Comparison of ENCODE assay signal across 9 mouse cellular contexts in genomic region chr4:46498976-46499375, GRCm38 (mm10). TPM values are rescaled to one million over a fixed set of nuclear protein-coding genes. Genes with fewer than 3 reads are reported as not detected.
DNase-seq lines count a peak whose midpoint lies in the region; ATAC-seq and TF ChIP-seq lines count a peak whose summit lies in the region.
"Had no signal": no experiment of that assay in that cellular context is flagged by ENCODE, and none has a peak within 500 bp of the region (broad histone marks: within the 10 kb centered on the region; RNA-seq: fewer than 3 reads in every experiment).

No protein-coding gene starts in this region.

- ATAC-seq in forebrain, embryonic 14.5 days = no peak
- ATAC-seq in forebrain, embryonic 15.5 days (replicated peaks) = no peak
- ATAC-seq in liver, embryonic 11.5 days (replicated peaks; ENCODE audit: low FRiP score) = no peak
- no peak; the same call in 1 of the 2 replicates for ATAC-seq in embryonic facial prominence, embryonic 14.5 days (ENCODE audit: low read depth)
- ATAC-seq in midbrain, postnatal 0 days (ENCODE audit: low FRiP score) = no peak
- ATAC-seq in inflammation-experienced regulatory T-cells, adult 6 months = no peak

- H3K9ac ChIP-seq in forebrain, embryonic 14.5 days (ENCODE audit: low read length) = no peak overlapping the region
- H3K9ac ChIP-seq in forebrain, embryonic 15.5 days (replicated peaks) = no peak overlapping the region
- no peak overlapping the region for H3K9ac ChIP-seq in liver, embryonic 11.5 days (ENCODE audit: low read depth, low read length)
- no peak overlapping the region for H3K9ac ChIP-seq in embryonic facial prominence, embryonic 14.5 days (ENCODE audit: low read depth, low read length)
- no peak overlapping the region for H3K9ac ChIP-seq in midbrain, postnatal 0 days (replicated peaks; ENCODE audit: low read length, poor library complexity, severe bottlenecking)
- H3K9ac ChIP-seq: limb, embryonic 12.5 days had no signal

- no peaks in the 10 kb centered on the region for H3K4me1 ChIP-seq in forebrain, embryonic 14.5 days (ENCODE audit: control insufficient read depth, insufficient read depth, low read length)
- no peaks in the 10 kb centered on the region for H3K4me1 ChIP-seq in forebrain, embryonic 15.5 days
- peaks cover 8% of the 10 kb centered on the region for H3K4me1 ChIP-seq in liver, embryonic 11.5 days (replicated peaks; ENCODE audit: control insufficient read depth, insufficient read depth, low read length)
- H3K4me1 ChIP-seq in embryonic facial prominence, embryonic 14.5 days (ENCODE audit: control insufficient read depth, insufficient read depth, low read length) = no peaks in the 10 kb centered on the region
- no peaks in the 10 kb centered on the region for H3K4me1 ChIP-seq in midbrain, postnatal 0 days (ENCODE audit: insufficient read depth, low read length)
- H3K4me1 ChIP-seq: limb, embryonic 12.5 days had no signal

- peak; percentile 85 for TF ChIP-seq CTCF in midbrain, postnatal 0 days (IDR thresholded peaks at IDR 0.05)

- H3K36me3 ChIP-seq in forebrain, embryonic 14.5 days (ENCODE audit: control insufficient read depth, insufficient read depth, low read length) = peaks cover 66% of the 10 kb centered on the region
- peaks cover 30% of the 10 kb centered on the region for H3K36me3 ChIP-seq in forebrain, embryonic 15.5 days
- peaks cover 33% of the 10 kb centered on the region for H3K36me3 ChIP-seq in liver, embryonic 11.5 days (ENCODE audit: control insufficient read depth, insufficient read depth, low read length)
- peaks cover 85% of the 10 kb centered on the region for H3K36me3 ChIP-seq in embryonic facial prominence, embryonic 14.5 days (ENCODE audit: control insufficient read depth, insufficient read depth, low read length)
- peaks cover 30% of the 10 kb centered on the region for H3K36me3 ChIP-seq in midbrain, postnatal 0 days (ENCODE audit: insufficient read depth, low read length)

- H3K9me3 ChIP-seq in forebrain, embryonic 14.5 days (replicated peaks; ENCODE audit: control insufficient read depth, low read length) = no peaks in the 10 kb centered on the region
- no peaks in the 10 kb centered on the region for H3K9me3 ChIP-seq in forebrain, embryonic 15.5 days
- H3K9me3 ChIP-seq in liver, embryonic 11.5 days (ENCODE audit: control insufficient read depth, low read length) = no peaks in the 10 kb centered on the region
- H3K9me3 ChIP-seq in embryonic facial prominence, embryonic 14.5 days (ENCODE audit: control insufficient read depth, low read length) = no peaks in the 10 kb centered on the region
- no peaks in the 10 kb centered on the region for H3K9me3 ChIP-seq in midbrain, postnatal 0 days (ENCODE audit: low read length)
- H3K9me3 ChIP-seq: limb, embryonic 12.5 days had no signal

- H3K4me3 ChIP-seq in forebrain, embryonic 14.5 days (ENCODE audit: low read depth, low read length) = no peak overlapping the region
- H3K4me3 ChIP-seq in forebrain, embryonic 15.5 days = no peak overlapping the region
- no peak overlapping the region for H3K4me3 ChIP-seq in liver, embryonic 11.5 days (ENCODE audit: low read depth, low read length)
- H3K4me3 ChIP-seq in embryonic facial prominence, embryonic 14.5 days (ENCODE audit: low read depth, low read length) = no peak overlapping the region
- H3K4me3 ChIP-seq in midbrain, postnatal 0 days (ENCODE audit: low read depth, low read length) = no peak overlapping the region
- H3K4me3 ChIP-seq: limb, embryonic 12.5 days had no signal

- peak; percentile 56 for DNase-seq in forebrain, embryonic 14.5 days (ENCODE audit: low spot score)
- DNase-seq in liver (peak; percentile 63), adipocyte (ENCODE audit: low spot score) (peak; percentile 37)
- DNase-seq in liver, embryonic 11.5 days (ENCODE audit: low spot score) = no peak
- DNase-seq in embryonic facial prominence, embryonic 14.5 days (ENCODE audit: low spot score) = peak; percentile 24
- DNase-seq in midbrain, postnatal 0 days (ENCODE audit: low spot score) = peak; percentile 54

- no peak overlapping the region for H3K4me2 ChIP-seq in forebrain, embryonic 14.5 days (ENCODE audit: low read length)
- H3K4me2 ChIP-seq in forebrain, embryonic 15.5 days (replicated peaks) = no peak overlapping the region
- no peak overlapping the region for H3K4me2 ChIP-seq in liver, embryonic 11.5 days
- no peak overlapping the region for H3K4me2 ChIP-seq in embryonic facial prominence, embryonic 14.5 days (ENCODE audit: low read depth, low read length)
- no peak overlapping the region for H3K4me2 ChIP-seq in midbrain, postnatal 0 days (ENCODE audit: low read depth, low read length, poor library complexity, severe bottlenecking)
- H3K4me2 ChIP-seq: limb, embryonic 12.5 days had no signal

- H3K27ac ChIP-seq in forebrain, embryonic 14.5 days (ENCODE audit: low read depth, low read length) = no peak overlapping the region
- H3K27ac ChIP-seq in forebrain, embryonic 15.5 days (replicated peaks) = no peak overlapping the region
- H3K27ac ChIP-seq in liver, embryonic 11.5 days (ENCODE audit: low read depth, low read length) = no peak overlapping the region
- no peak overlapping the region for H3K27ac ChIP-seq in embryonic facial prominence, embryonic 14.5 days (replicated peaks; ENCODE audit: low read depth, low read length)
- H3K27ac ChIP-seq in midbrain, postnatal 0 days (ENCODE audit: low read depth, low read length) = no peak overlapping the region
- H3K27ac ChIP-seq: limb, embryonic 12.5 days had no signal

- WGBS in forebrain, embryonic 14.5 days = 12% methylated on average over 4 of the region's 4 CpGs
- 8% methylated on average over 4 of the region's 4 CpGs for WGBS in forebrain, embryonic 15.5 days
- 16% methylated on average over 4 of the region's 4 CpGs for WGBS in liver, embryonic 11.5 days
- 15% methylated on average over 4 of the region's 4 CpGs for WGBS in embryonic facial prominence, embryonic 14.5 days
- WGBS in midbrain, postnatal 0 days = 11% methylated on average over 4 of the region's 4 CpGs

- H3K27me3 ChIP-seq in forebrain, embryonic 14.5 days (replicated peaks; ENCODE audit: control insufficient read depth, insufficient read depth, low read length) = no peaks in the 10 kb centered on the region
- no peaks in the 10 kb centered on the region for H3K27me3 ChIP-seq in forebrain, embryonic 15.5 days
- no peaks in the 10 kb centered on the region for H3K27me3 ChIP-seq in liver, embryonic 11.5 days (replicated peaks; ENCODE audit: control insufficient read depth, insufficient read depth, low read length)
- H3K27me3 ChIP-seq in embryonic facial prominence, embryonic 14.5 days (replicated peaks; ENCODE audit: control insufficient read depth, insufficient read depth, low read length) = no peaks in the 10 kb centered on the region
- no peaks in the 10 kb centered on the region for H3K27me3 ChIP-seq in midbrain, postnatal 0 days (ENCODE audit: insufficient read depth, low read length)
- H3K27me3 ChIP-seq: limb, embryonic 12.5 days had no signal

RNA-seq across cellular contexts. Expression of gene Nans, which starts 9.9 kb away (rescaled TPM):
- 77.5 and 81.8 TPM in 2 replicates for polyA plus RNA-seq in forebrain, embryonic 14.5 days (2014; fragmentation: Nextera tagmentation; extraction: Ambion mirVana)
- polyA plus RNA-seq in forebrain, embryonic 15.5 days (2015; fragmentation: Nextera tagmentation; extraction: Ambion mirVana) = 78.5 and 84.2 TPM in 2 replicates
- polyA plus RNA-seq in liver, embryonic 11.5 days (2014; fragmentation: Nextera tagmentation; extraction: Ambion mirVana) = 108 and 109 TPM in 2 replicates
- 75.3 and 79.9 TPM in 2 replicates for polyA plus RNA-seq in embryonic facial prominence, embryonic 14.5 days (2014; fragmentation: Nextera tagmentation; extraction: Ambion mirVana)
- 92.0 and 94.5 TPM in 2 replicates for total RNA-seq in midbrain, postnatal 0 days (2014; rRNA removed)
- polyA plus RNA-seq in midbrain, postnatal 0 days (2015; fragmentation: Nextera tagmentation; extraction: Ambion mirVana) = 56.9 and 59.6 TPM in 2 replicates
- 10 to 100 TPM; 63.1 to 97.7 (median 70.1) TPM for polyA plus RNA-seq in inflammation-experienced regulatory T-cells, adult 6 months (2017; shearing (Covaris generic))

RNA-seq across cellular contexts. Expression of gene Trim14, which starts 37.0 kb away (rescaled TPM):
- 1.0 and 1.6 TPM in 2 replicates for polyA plus RNA-seq in forebrain, embryonic 14.5 days (2014; fragmentation: Nextera tagmentation; extraction: Ambion mirVana)
- polyA plus RNA-seq in forebrain, embryonic 15.5 days (2015; fragmentation: Nextera tagmentation; extraction: Ambion mirVana) = 0.48 and 1.2 TPM in 2 replicates
- polyA plus RNA-seq in liver, embryonic 11.5 days (2014; fragmentation: Nextera tagmentation; extraction: Ambion mirVana) = 13.9 and 15.6 TPM in 2 replicates
- 2.9 and 4.0 TPM in 2 replicates for polyA plus RNA-seq in embryonic facial prominence, embryonic 14.5 days (2014; fragmentation: Nextera tagmentation; extraction: Ambion mirVana)
- 0.47 and 1.8 TPM in 2 replicates for total RNA-seq in midbrain, postnatal 0 days (2014; rRNA removed)
- polyA plus RNA-seq in midbrain, postnatal 0 days (2015; fragmentation: Nextera tagmentation; extraction: Ambion mirVana) = 0.75 and 1.4 TPM in 2 replicates
- polyA plus RNA-seq in inflammation-experienced regulatory T-cells, adult 6 months (2017; shearing (Covaris generic)) = 10 to 100 TPM; 19.2 to 34.4 (median 32.0) TPM

RNA-seq across cellular contexts. Expression of gene Anp32b, which starts 48.3 kb away (rescaled TPM):
- polyA plus RNA-seq in forebrain, embryonic 14.5 days (2014; fragmentation: Nextera tagmentation; extraction: Ambion mirVana) = 83.5 and 92.4 TPM in 2 replicates
- 109 and 115 TPM in 2 replicates for polyA plus RNA-seq in forebrain, embryonic 15.5 days (2015; fragmentation: Nextera tagmentation; extraction: Ambion mirVana)
- 586 and 618 TPM in 2 replicates for polyA plus RNA-seq in liver, embryonic 11.5 days (2014; fragmentation: Nextera tagmentation; extraction: Ambion mirVana)
- polyA plus RNA-seq in embryonic facial prominence, embryonic 14.5 days (2014; fragmentation: Nextera tagmentation; extraction: Ambion mirVana) = 238 and 251 TPM in 2 replicates
- 2.7 and 5.0 TPM in 2 replicates for total RNA-seq in midbrain, postnatal 0 days (2014; rRNA removed)
- 45.8 and 50.5 TPM in 2 replicates for polyA plus RNA-seq in midbrain, postnatal 0 days (2015; fragmentation: Nextera tagmentation; extraction: Ambion mirVana)
- polyA plus RNA-seq in inflammation-experienced regulatory T-cells, adult 6 months (2017; shearing (Covaris generic)) = 10 to 100 TPM; 46.4 to 53.4 (median 46.5) TPM
